Mouse (Mus musculus): ENCODE results near the gene Gm49486.

DNA sequence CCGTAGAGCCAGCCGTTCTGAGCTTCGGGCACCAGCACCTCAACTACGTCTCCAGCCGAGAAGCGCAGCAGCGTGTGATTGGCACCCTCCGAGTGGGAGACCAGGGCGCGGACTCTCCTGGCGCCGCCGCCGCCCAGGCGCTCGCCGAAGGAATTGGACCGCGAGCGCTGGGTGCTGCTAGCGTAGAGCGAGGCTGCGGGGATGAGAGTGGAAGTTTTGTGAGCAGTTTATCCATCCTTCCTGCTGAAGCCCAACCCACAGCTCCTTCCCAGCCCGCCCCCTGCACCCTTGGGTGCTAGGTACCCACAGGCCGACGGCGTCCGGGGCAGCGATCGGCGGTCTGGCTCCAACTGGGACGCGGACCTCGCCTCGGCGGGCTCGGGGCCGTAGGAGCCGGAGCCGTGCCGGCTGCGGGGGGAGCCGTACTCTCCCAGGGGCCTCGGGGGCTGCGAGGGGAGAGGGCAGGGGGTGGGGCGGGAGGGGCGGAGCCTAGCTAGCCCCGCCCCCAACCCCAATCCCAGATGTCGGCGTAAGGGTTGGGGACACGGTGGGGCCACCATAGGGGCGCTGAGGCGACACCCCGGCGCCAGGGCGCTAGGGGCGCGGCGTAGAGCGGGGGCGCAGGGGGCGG is 32.0 kb downstream of the Gm49486 start:
- TF ChIP-seq POLR2A (IDR thresholded peaks at IDR 0.05; ENCODE audit: borderline replicate concordance, control insufficient read depth, low read depth, low read length) (no peak), CTCF (IDR thresholded peaks at IDR 0.05; ENCODE audit: control insufficient read depth, insufficient read depth, low read length) (no peak)
